Mouse (Mus musculus) lung, postnatal 0 days (tissue): ENCODE data around the gene Dst. TPM values are rescaled to one million over a fixed set of nuclear protein-coding genes. Genes with fewer than 3 reads are reported as not detected.

Experiments
- ATAC-seq: fragments of 200-750 bp; cut with Nextera tagmentation; 2 replicates; pipeline ENCODE4 v1.8.0; 2017; ENCODE audit warnings: moderate library complexity
- DNase-seq: peaks from one replicate; pipeline ENCODE4 v3.0.0-alpha.2; 2016; ENCODE audit warnings: low spot score
- H3K27ac ChIP-seq: fragments of 300-500 bp; sonication (generic); 2 replicates; pipeline ENCODE4 v1.5.1; 2014; ENCODE audit warnings: antibody characterized with exemption, mild to moderate bottlenecking, low read length, mixed read lengths
- H3K27me3 ChIP-seq: fragments of 300-500 bp; sonication (generic); replicated peaks from 2 replicates; pipeline ENCODE4 v1.6.1; 2014; ENCODE audit warnings: low read length, mixed read lengths; ENCODE audit not compliant: insufficient read depth
- H3K36me3 ChIP-seq: fragments of 300-500 bp; sonication (generic); 2 replicates; pipeline ENCODE4 v1.6.1; 2014; ENCODE audit warnings: low read length, mixed read lengths; ENCODE audit not compliant: insufficient read depth
- H3K4me1 ChIP-seq: fragments of 300-500 bp; sonication (generic); 2 replicates; pipeline ENCODE4 v1.6.1; 2014; ENCODE audit warnings: antibody characterized with exemption, low read depth, low read length, mixed read lengths; ENCODE audit not compliant: insufficient read depth
- H3K4me2 ChIP-seq: fragments of 300-500 bp; sonication (generic); replicated peaks from 2 replicates; pipeline ENCODE4 v1.6.1; 2014; ENCODE audit warnings: low read depth, mild to moderate bottlenecking, low read length, moderate library complexity, mixed read lengths
- H3K4me3 ChIP-seq: fragments of 300-500 bp; sonication (generic); 2 replicates; pipeline ENCODE4 v1.5.1; 2014; ENCODE audit warnings: low read depth, low read length
- H3K9ac ChIP-seq: fragments of 300-500 bp; sonication (generic); replicated peaks from 2 replicates; pipeline ENCODE4 v1.6.1; 2014; ENCODE audit warnings: low read depth, mild to moderate bottlenecking
- H3K9me3 ChIP-seq: fragments of 300-500 bp; sonication (generic); 2 replicates; pipeline ENCODE4 v1.6.1; 2016; ENCODE audit warnings: low read length, mixed read lengths
- CTCF ChIP-seq: IDR thresholded peaks from 2 replicates; pipeline ENCODE4 v1.5.1; 2016; ENCODE audit warnings: antibody characterized with exemption, mild to moderate bottlenecking
- EP300 ChIP-seq: IDR thresholded peaks from 2 replicates; pipeline ENCODE4 v1.6.1; 2016; ENCODE audit warnings: antibody characterized with exemption, mild to moderate bottlenecking, control low read depth
- WGBS: fragments of 180-500 bp; shearing (Covaris S2); extraction: QIAGEN DNeasy Blood & Tissue Kit; methylation state at CpG from one replicate; pipeline ENCODE4 v1.1.7; 2014; 5-methylcytosine and 5-hydroxymethylcytosine counted together
- polyA plus RNA-seq: library from polyadenylated mRNA; unstranded; fragments of >200 nt; fragmentation: Nextera tagmentation; extraction: Ambion mirVana; gene quantifications from 2 replicates; pipeline ENCODE4 v1.2.1, GENCODE M21; 2015

Gene Dst
- polyA plus RNA-seq, 1 experiment from 2014 or later = 18.1 TPM

DNA sequence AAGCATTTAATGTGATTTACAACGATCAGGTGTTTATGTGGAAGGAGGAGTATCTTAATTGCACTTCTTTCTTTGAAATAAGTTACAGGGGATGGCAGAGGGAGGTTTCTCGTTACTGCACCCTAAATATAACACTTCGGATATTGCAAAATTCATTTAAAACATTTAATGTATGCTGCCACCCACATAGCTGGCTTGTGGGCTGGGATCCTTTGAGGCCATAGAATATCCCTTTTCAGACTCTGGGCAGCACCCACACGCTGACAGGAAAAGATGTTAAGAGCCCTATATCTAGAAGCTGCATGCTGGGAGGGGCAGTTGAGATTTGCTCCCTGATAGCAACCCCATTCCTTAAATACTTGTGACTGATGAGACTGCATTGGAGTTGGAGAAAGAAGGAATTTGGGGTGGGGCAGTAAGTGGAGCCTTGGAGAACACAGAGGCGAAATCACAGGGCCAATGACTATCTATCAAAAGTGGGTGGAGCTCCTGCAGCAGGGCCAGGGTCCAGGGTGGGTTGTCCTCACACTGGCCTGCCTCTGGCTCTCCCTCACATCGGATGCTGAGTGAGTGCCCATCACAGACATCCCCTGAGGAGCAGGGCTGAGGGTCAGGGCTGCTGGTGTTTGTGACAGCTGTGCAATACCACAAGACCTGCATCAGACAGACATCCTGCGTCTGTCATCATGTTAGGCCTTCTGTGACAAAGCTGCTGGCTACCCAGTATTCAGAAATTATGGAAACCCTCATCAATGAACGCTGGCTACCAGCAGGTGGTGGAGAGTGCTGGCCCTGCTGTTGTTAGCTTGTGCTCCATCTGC, 133.1 kb downstream of the Dst start:
- no peaks in the 10 kb centered on the region for H3K4me1 ChIP-seq
- no peak overlapping the region for H3K4me2 ChIP-seq
- TF ChIP-seq EP300 (peak; percentile 48), CTCF (no peak)
- peak; percentile 56; the same call in 1 of the 2 replicates for ATAC-seq
- H3K4me3 ChIP-seq = no peak overlapping the region
- H3K27ac ChIP-seq = no peak overlapping the region
- H3K9ac ChIP-seq = no peak overlapping the region
- no peaks in the 10 kb centered on the region for H3K36me3 ChIP-seq
- no peaks in the 10 kb centered on the region for H3K9me3 ChIP-seq
- no peaks in the 10 kb centered on the region for H3K27me3 ChIP-seq
- WGBS = 35% methylated on average over 8 of the region's 8 CpGs
- peak; percentile 33 for DNase-seq

GRCm38 (mm10) chr1:34042299-34042698, 134.3 kb downstream of the Dst start:
- Histone ChIP-seq H3K36me3 (no peaks in the 10 kb centered on the region), H3K4me1 (no peaks in the 10 kb centered on the region), H3K9me3 (no peaks in the 10 kb centered on the region), H3K4me3 (no peak overlapping the region), H3K27me3 (no peaks in the 10 kb centered on the region), H3K27ac (no peak overlapping the region), H3K4me2 (no peak overlapping the region), H3K9ac (no peak overlapping the region)
- ATAC-seq (no peak), DNase-seq (no peak)
- WGBS = 68% methylated on average over 3 of the region's 3 CpGs
- TF ChIP-seq EP300 = no peak
- TF ChIP-seq CTCF = no peak

DNA sequence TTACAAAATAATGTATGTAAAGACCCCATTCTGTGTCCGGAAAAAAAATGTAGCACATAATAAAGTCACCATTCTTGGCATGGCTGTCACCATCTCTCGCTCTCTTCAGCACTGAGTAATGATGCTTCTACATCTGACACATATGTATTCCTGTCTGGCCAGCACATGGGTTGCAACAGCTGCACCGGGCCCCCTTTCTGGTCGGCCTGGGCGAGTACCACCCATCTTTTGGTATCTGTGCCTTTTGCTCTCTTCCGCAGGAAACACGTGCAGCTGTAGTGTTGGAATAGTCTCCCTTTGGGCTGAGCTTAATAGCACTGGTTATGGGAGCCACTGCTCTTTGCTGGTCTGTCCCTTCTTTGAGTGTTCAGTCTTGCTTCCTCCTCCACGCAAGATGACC, 135.3 kb downstream of the Dst start:
- Histone ChIP-seq H3K4me2 (no peak overlapping the region), H3K4me1 (no peaks in the 10 kb centered on the region), H3K9me3 (no peaks in the 10 kb centered on the region), H3K27ac (no peak overlapping the region), H3K36me3 (no peaks in the 10 kb centered on the region), H3K9ac (no peak overlapping the region), H3K27me3 (no peaks in the 10 kb centered on the region), H3K4me3 (no peak overlapping the region)
- no peak for ATAC-seq
- TF ChIP-seq CTCF (no peak), EP300 (no peak)
- WGBS = 68% methylated on average over 8 of the region's 8 CpGs
- no peak for DNase-seq

GRCm38 (mm10) chr1:34043836-34044550, 136.0 kb downstream of the Dst start:
- H3K27me3 ChIP-seq = no peaks in the 10 kb centered on the region
- H3K4me1 ChIP-seq = no peaks in the 10 kb centered on the region
- no peak for ATAC-seq
- H3K4me3 ChIP-seq = no peak overlapping the region
- TF ChIP-seq EP300 (no peak), CTCF (no peak)
- DNase-seq = no peak
- no peaks in the 10 kb centered on the region for H3K36me3 ChIP-seq
- no peak overlapping the region for H3K4me2 ChIP-seq
- WGBS = 84% methylated on average over 7 of the region's 7 CpGs
- no peak overlapping the region for H3K9ac ChIP-seq
- H3K27ac ChIP-seq = no peak overlapping the region
- no peaks in the 10 kb centered on the region for H3K9me3 ChIP-seq

GRCm38 (mm10) chr1:34044675-34045074, 136.7 kb downstream of the Dst start:
- Histone ChIP-seq H3K27me3 (no peaks in the 10 kb centered on the region), H3K9ac (no peak overlapping the region), H3K4me2 (no peak overlapping the region), H3K9me3 (no peaks in the 10 kb centered on the region), H3K36me3 (no peaks in the 10 kb centered on the region), H3K27ac (no peak overlapping the region), H3K4me3 (no peak overlapping the region), H3K4me1 (no peaks in the 10 kb centered on the region)
- TF ChIP-seq CTCF = no peak
- TF ChIP-seq EP300 = no peak
- ATAC-seq (no peak), DNase-seq (peak; percentile 23)
- WGBS = 30% methylated on average over 3 of the region's 3 CpGs

GRCm38 (mm10) chr1:34047285-34047684, 139.3 kb downstream of the Dst start:
- Histone ChIP-seq H3K36me3 (no peaks in the 10 kb centered on the region), H3K4me2 (no peak overlapping the region), H3K9me3 (no peaks in the 10 kb centered on the region), H3K27ac (no peak overlapping the region), H3K4me1 (no peaks in the 10 kb centered on the region), H3K9ac (no peak overlapping the region), H3K27me3 (no peaks in the 10 kb centered on the region), H3K4me3 (no peak overlapping the region)
- no peak for DNase-seq
- no peak for ATAC-seq
- TF ChIP-seq EP300 (no peak), CTCF (no peak)
- WGBS = 62% methylated on average over 3 of the region's 3 CpGs
